Mouse (Mus musculus): Measurements from ENCODE around the gene Cracr2b.

The Cracr2b gene

DNA sequence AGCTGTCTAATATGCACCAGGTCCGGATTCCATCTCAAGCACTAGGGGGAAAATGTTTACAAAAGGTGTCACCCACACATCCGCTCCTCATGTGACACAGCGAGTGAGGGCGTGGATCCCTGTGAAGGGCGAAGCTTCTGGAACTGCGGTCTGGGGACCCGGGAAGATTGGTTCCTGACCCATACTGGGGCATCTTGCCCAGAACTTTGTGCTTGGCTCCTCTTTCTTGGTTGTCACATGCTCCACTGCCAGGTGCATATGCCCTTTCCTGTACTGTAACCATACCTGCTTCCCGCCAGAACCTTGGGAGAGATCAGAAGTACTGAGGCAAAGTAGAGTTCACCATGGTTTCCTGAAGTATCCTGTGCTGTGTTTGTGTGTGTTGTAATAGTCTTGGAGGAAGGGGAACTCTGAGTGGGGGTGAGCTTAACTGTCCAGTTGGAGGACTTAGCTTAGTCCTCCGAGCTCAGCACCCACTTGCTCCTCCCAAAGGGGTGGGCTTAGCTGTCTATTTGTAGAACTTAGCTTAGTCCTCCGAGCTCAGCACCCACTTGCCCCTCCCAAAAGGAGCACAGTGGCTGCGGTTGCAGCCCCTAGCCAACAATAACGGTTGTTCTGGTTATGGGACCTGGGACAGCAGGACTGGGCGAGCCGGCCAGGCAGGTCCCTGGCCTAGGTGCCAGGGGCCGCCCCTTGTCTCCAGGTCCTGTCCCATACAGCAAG, at the start of gene Cracr2b:
Cracr2b (plus strand) TSS at position 704 of the 723 bp plus-strand sequence.
- no peak for DNase-seq (ENCODE audit: low spot score in 2 of 2)

GRCm38 (mm10) chr7:141411667-141412066, 49.2 kb upstream of the Cracr2b start:
- DNase-seq (ENCODE audit: low spot score in 2 of 2) = no peak

DNA sequence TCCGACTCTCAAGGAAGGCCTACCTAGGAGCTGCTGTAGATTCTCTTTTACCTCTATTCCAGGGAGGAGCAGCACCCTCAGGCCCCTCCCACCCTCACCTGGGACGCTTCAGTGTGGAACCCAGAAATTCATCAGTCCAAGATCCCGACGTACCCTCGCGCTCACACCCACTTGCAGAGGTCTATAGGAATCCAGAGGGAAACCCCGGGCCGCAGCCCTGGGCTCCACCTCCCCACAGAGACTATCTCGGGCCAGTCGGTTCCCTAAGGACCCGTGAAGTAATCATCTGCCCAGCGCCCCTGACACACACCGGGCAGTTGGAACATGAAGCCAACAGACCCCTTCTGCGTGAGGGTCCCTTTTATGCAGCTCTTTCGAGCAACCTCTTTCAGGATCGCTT, 47.6 kb upstream of the Cracr2b start:
- DNase-seq (ENCODE audit: low spot score in 2 of 2) = peak in 1 of 2 experiments; percentile 26

DNA sequence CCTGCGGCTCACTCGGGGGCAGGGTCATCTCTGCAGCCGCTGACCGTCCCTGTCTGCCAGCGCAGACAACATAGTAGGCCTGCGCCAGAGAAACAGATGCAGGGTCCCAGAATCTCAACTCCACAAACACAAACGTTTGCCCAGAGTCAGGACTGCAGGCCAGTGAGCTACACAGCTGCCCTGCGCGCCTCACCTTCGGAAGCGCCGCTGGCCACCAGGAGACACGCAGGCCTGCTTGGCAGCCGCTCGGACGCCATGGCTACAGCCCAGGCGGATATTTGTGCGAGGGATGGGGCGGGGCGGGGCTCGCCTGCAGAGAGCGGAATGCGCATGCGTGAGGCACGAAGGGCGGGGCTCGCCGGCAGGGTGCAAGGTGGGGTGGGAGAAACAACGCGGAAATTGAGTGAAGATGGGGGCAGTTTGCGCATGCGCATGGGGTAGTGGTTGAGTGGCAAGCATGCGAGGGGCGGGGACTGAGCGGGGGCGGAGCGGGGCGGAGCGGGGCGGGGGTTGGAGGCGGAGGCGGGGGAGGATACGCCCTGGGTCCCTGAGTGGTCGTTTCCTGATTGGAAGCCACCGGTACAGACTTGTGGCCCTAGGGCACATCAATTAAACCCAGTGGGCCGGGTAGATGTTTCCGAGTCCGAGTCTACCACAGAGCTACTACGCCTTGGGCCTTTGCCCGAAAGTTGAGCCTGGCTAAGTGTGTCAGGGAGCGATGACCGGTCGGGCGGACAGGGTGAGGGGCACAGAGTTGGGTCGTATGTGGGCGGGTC, 46.9 kb upstream of the Cracr2b start, which contains the start of gene Gatd1:
Gatd1 (minus strand) TSS at position 328 of the 776 bp plus-strand sequence.
- DNase-seq (ENCODE audit: low spot score in 2 of 2) = peak; percentile 96 to 99

GRCm38 (mm10) chr7:141416144-141416841, 44.6 kb upstream of the Cracr2b start:
- no peak for DNase-seq (ENCODE audit: low spot score in 2 of 2)

DNA sequence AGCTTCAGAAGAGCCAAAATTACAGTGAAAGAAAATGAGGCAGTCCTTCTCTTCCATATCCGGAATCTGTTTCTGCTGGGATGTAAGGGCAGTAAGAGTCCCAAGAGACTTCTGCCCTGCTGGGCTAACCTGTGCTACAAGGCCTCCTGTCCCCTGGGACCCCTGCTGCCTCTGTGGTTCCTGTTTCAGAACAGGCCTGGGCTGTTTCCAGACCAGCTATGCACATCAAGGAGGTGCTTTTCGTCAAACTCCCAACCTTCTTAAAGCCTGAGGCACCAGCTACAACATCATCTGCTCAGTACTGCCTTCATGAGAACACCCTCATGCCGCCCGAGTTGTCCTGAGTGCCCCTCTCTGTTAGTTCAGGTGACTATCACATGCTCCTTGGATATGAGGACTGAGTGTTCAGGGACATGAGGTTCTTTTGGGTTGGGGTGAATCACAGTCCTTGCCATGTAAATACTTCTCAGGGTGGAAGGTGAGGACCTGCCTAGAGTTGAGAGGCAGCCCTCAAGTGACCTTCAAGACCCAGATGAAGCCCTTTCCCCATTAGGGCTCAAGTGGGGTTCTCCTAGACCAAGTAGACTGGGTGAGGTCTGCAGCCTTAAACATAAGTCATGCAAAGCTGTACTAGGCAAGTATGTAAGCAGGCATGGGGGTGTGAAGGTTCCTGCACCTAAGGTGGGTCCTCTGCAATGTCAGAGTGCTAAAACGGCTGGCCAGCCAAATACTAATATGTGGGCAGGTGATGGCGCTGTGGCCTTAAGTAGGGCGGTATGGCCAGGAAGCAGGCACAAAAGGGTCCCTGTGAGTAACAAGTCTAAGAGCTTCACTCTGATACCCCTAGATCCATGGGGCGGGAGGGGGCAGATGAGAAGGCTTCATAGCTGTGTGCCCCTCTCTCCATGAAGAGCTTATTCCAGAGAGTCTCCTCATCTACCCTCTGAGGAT, 42.9 kb upstream of the Cracr2b start:
- no peak for DNase-seq (ENCODE audit: low spot score in 2 of 2)

- peak in 1 of 2 experiments; percentile 24 for DNase-seq (ENCODE audit: low spot score in 2 of 2)
Measured at GRCm38 (mm10) chr7:141418970-141419369, 41.9 kb upstream of the Cracr2b start.

DNA sequence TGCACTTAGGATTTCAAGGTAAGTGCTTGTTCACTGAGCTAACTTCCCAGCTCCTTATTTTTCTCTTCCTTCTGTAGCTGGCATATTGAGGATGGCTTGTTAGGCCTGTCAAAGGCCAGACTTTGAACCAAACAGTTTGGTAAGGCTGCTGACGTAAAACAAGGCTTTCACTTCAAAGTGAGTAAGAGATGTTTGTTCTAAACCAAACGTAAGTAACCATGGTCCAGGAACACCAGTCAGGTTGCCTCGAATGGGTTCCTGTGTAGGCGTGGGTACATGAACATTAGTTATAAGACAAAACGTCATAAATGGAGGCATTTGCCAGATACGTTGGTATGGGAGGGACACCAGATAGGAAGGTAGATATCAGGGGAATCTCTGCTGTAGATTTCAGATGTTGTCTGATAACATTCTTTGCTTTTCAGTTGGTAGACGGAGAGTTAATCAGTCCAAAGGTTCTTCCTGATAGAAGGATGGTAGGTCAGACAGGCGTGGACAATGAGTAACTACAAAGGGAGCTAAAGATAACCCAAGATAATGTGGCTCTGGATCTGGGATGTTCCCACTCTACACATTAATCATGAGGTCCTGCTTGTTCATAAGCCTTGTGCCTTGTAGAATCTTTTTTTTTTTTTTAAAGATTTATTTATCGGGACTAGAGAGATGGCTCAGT, 40.7 kb upstream of the Cracr2b start:
- DNase-seq (ENCODE audit: low spot score in 2 of 2) = no peak

- no peak for DNase-seq (ENCODE audit: low spot score in 2 of 2)
Measured at GRCm38 (mm10) chr7:141423811-141424210, 37.1 kb upstream of the Cracr2b start.

- DNase-seq (ENCODE audit: low spot score in 2 of 2) = no peak
Measured at GRCm38 (mm10) chr7:141426948-141427730, 33.8 kb upstream of the Cracr2b start.

DNA sequence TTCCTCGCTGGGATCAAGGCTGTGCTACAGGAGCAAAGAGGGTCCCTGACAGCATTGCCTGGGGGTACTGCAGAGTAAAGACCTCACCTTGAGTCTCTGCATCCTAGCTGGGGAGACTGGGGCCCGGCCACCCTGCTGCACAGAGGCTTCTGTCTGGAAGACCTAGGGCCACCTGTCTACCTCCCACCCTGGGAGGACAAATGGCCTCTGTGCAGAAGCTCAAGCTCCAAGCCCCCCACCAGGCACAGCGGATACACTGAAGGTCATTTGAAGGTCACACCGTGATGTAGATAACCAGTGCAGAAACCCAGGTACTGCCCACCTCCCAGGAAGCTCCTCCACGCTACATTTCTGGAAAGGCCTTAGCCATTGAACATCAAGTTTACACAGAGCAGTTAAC, 32.2 kb upstream of the Cracr2b start:
- DNase-seq (ENCODE audit: low spot score in 2 of 2) = peak in 1 of 2 experiments; percentile 19

GRCm38 (mm10) chr7:141429310-141429709, 31.6 kb upstream of the Cracr2b start, which contains the start of gene Cend1:
TSS of gene Cend1 (minus strand) at chr7:141429491.
- DNase-seq (ENCODE audit: low spot score in 2 of 2) = peak; percentile 85 to 86

- peak in 1 of 2 experiments; percentile 20 for DNase-seq (ENCODE audit: low spot score in 2 of 2)
Measured at GRCm38 (mm10) chr7:141429840-141430584, 30.9 kb upstream of the Cracr2b start.

GRCm38 (mm10) chr7:141430585-141431240, 30.2 kb upstream of the Cracr2b start:
- no peak for DNase-seq (ENCODE audit: low spot score in 2 of 2)

DNA sequence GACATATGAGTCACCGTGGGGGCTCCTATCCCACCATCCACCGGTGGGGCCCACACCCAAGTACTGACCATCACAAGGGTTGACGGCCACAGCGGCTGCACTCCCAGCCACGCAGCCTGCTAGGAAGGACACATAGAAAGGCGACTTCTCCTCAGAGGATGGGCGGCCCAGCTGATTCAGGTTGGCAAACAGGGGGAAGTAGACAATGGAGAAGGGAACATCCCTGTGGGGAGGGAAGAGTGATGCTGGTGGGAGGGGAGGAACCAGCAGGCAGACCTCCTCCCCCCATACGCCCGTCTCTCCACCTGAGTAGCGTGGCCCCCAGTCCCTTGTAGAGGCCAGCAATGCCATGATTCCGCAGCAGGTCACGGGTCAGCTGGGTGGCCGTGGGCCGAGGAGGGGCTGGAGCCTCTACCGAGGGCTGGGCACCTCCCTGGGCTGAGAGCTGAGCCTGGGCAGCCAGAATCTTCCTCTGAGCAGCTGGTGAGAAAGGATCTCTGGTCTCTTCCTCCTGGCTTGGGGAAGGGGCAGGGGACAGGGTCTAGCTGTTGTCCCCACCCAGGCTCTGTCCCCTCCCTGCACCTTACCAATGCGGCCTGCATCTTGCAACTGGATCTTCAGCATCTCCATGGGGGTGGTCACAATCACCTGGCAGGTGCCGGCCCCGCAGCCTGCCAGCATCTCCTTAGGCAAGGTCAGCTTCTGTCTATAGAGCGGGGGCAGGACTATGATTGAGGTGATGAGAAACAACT, 29.3 kb upstream of the Cracr2b start:
- DNase-seq (ENCODE audit: low spot score in 2 of 2) = peak in 1 of 2 experiments; percentile 15

DNA sequence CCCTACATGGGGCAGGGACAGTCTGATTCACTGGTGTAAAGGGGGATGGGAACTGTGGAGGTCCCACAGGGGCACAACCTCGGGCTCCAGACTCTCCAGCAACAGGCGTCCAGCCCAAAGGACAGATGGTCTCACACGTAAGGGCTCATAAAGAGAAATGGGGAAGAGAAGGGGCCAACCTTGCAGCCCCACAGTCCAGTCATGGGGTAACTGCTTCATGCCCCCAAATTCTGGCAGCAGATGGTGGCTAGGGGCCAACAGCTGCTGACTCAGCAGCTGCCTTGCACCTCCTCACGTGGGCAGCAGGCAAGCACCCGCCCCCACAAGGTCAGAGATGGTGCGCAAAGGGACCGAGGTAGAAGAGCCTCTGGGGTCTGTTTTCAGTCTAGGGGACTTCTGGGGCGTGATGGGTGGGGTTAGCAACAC, 28.7 kb upstream of the Cracr2b start:
- peak in 1 of 2 experiments; percentile 15 for DNase-seq (ENCODE audit: low spot score in 2 of 2)

DNA sequence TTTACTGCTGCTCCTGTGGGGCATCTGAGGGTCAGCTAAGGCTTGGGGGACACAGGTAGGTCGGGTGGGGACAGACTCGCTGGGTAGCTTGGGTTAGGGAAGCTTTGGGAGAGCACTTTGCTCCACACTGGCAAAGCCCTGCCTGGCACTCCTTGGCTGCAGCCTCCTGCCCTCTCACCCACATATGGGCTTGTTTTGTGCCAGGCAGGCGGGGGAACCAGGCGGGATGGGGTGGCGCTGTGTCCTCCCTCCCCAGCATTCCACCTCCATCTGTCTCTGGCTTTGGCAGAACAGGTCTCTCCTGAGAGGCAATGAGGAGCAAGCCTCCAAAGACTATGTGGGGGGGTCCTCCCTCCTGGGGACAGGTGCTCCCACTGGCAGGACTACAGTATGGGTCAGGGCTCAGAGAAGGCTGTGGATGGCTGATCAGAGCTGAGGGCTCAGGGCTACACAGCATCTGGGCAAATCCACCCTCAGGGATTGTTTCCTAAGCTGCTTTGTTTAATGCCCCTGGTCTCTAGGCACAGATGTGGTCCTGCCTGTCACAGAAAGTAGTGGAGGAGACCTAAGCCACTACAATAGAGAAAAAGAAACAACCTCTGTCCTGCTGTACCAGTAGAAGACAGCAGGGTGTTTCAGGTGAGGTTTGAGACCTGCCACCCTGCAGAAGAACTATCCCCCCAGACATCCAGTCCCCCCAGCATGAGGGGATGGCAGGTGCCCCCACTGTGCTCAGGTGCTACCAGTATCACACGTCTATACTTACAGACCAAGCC, 28.0 kb upstream of the Cracr2b start:
- no peak for DNase-seq (ENCODE audit: low spot score in 2 of 2)

Data from frontal cortex, postnatal 10 days (tissue).